Mouse (Mus musculus): ENCODE results near the gene Mapkapk3.

The Mapkapk3 gene

GRCm38 (mm10) chr9:107262375-107262774 is 27.3 kb downstream of the Mapkapk3 start:
- peak; percentile 48 for DNase-seq

DNA sequence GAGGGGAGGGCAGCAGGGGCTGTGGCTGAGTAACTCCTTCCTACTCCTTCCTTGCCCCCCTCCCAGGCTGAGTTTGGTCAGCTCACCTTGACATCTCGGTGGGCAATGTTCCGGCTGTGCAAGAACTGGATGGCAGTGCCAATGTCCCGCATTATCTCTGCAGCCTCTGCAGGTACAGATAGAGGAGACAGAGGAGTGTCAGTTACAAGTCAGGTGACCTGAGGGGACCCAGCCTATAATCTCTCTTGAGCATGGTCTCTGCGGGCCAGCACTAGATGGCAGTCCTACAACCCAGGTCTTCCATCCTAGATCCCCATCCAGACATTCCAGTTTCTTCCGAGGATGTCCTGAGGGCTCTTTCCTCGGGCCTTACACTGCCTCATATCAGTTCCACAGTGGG is 27.9 kb downstream of the Mapkapk3 start:
- DNase-seq: peak; percentile 49

GRCm38 (mm10) chr9:107260836-107261235 is 28.8 kb downstream of the Mapkapk3 start:
- peak; percentile 23 for DNase-seq

DNA sequence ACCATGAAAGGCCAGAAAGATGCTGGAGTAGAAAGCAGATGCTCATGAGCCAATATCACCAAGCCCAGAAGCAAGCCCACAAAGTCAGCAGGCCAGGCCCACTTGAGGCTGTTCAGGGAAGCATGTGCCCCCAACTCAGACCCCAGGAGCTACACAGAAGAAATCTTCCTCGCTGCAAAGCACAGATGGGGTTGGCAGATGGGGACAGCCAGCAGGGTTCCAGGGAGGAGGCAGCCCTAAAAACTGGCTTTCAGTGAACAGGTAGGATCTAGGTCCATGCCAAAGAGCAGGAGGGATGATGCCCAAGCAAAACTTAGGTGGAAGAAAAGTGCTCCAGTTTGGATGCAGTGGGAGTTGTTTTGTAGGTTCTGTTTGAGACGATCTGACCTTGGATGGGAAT is 29.2 kb downstream of the Mapkapk3 start:
- peak; percentile 79 for DNase-seq

- peak; percentile 42 for DNase-seq
Measured at GRCm38 (mm10) chr9:107259571-107259970, 30.1 kb downstream of the Mapkapk3 start.

- DNase-seq: peak; percentile 78
Measured at GRCm38 (mm10) chr9:107255596-107255995, 34.1 kb downstream of the Mapkapk3 start.

- DNase-seq: no peak
Measured at GRCm38 (mm10) chr9:107254925-107255324, 34.8 kb downstream of the Mapkapk3 start.

- DNase-seq: peak; percentile 87
Measured at GRCm38 (mm10) chr9:107254476-107254875, 35.2 kb downstream of the Mapkapk3 start.

GRCm38 (mm10) chr9:107252164-107252563 is 37.5 kb downstream of the Mapkapk3 start:
- no peak for DNase-seq

DNA sequence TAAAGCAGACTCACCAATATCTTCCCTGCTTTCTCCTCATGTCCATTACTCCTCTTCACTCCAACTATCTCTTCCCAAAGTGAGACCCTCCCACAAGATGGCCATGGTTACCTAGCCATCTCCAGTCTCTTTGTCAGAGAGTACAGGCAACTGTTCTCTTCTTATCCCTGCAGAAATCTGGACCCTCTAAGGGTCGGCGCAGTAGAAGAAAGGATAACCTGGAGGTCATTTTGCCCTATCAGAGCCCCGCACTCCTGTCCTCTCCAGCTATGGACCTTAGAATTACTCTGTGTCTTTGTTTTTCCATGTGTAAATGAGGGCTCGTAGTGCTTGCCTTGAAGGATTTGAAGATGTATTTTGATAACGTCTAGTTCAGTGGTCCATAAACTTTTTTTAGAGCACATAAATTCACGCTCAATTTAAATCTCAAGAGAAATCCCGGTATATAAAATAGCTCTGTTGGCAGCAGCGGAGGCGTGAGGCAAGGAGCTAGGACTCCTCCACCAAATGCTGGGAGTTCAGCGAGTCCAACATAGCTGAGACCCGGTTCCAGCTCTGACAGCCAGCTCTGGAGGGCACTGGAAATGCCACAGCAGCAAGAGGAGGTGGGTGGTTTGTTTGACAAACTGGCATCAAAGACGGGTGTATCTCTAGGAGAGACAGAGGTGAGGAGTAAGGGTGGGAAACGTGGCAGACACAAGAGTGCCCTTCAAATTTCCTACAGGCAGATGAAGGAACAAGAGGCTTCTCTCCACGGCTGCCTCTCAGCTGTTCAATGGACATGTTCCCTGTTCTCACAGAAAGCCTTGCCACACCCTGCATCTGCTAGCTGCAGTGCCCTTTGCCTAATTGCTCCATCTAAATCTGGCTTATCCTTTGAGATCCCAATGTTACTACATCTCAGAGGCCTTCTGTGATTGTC is 39.0 kb downstream of the Mapkapk3 start:
- no peak for DNase-seq

DNA sequence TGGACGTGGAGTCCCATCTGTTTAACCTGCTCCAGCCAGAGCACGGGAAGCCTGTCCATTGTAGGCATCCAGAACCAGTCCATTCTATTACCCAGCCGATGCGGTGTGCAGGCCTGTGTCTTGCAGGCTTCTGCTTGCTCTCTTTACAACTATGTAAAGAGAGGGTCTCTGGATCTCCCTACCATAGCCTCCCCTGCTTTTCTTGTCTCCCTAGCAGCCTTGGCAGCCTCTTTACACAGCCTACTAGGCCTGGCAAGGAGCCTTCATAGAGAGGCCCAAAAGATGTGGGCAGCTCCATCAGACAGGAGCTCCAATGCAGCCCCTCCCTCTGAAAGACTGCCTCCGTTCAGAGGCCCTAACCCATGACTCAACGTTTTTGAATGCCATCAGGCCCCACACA is 40.5 kb downstream of the Mapkapk3 start:
- DNase-seq: no peak

DNA sequence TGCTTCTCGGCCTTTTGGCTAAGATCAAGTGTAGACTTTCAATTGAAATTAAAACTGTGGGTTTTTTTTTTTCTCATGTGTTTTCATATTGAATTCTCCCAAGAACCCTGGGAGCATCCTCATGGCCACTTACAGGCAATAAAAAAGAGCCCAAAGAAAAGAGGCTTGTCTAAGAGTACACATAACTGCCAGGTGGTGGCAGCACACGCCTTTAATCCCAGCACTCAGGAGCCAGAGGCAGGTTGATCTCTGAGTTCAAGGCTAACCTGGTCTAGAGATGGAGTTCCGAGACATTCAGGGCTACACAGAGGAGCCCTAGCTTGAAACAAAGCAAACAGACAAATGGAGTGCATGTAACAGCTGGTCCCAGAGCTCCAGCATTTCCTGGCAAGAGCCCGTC is 43.5 kb downstream of the Mapkapk3 start:
- no peak for DNase-seq

- DNase-seq: no peak
Measured at GRCm38 (mm10) chr9:107245311-107245710, 44.4 kb downstream of the Mapkapk3 start.

- no peak for DNase-seq
Measured at GRCm38 (mm10) chr9:107236151-107236550, 53.5 kb downstream of the Mapkapk3 start.

DNA sequence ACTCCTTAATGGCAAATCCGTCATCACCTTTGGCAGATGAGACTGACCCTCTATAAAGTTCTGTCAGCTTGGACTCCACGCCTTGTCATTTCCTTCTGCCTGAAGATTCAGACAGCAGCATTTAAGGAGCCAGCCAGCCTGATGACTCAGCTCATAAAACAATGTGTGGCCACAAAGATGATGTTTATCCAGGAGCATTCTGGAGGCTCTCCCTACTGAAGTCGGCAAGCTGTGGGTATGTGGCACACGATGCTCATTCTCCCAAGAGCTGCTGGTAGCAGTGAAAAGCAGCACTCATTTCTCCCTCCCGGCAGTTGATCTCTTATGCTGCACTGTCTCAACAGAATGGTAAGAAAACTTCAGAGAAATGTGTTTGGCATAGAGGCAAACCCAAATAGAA is 54.4 kb downstream of the Mapkapk3 start:
- DNase-seq: no peak

GRCm38 (mm10) chr9:107232140-107232539 is 57.5 kb downstream of the Mapkapk3 start:
- DNase-seq: no peak

GRCm38 (mm10) chr9:107231539-107232139 is 58.0 kb downstream of the Mapkapk3 start, which contains the start of gene Dock3:
Dock3 (minus strand) TSS chr9:107231909.
- peak; percentile 90 for DNase-seq

- peak; percentile 76 for DNase-seq
Measured at GRCm38 (mm10) chr9:107230991-107231538, 58.6 kb downstream of the Mapkapk3 start.

DNA sequence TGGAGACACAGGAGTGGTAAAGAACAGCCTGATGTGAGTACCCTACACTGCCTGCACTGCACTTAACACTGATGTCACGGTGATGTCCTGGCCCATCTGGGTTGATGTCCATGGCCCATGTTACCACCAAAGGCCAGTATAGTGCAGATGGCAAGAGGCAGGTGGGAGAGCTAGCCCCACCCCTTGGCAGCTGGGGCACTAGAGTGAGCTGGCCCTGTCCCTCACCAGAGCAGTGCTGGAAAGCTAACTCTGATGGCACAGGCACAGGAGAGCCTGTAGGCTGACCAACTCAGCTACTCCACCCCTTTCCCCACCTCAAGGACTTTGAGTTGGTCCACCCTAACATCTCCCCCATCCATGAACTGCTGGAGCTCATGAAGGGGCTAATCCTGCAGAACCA is 65.1 kb downstream of the Mapkapk3 start:
- peak; percentile 42 for DNase-seq

Data from cerebellum, adult 11-12 months (tissue).